Mouse (Mus musculus) forebrain, postnatal 0 days (tissue): ENCODE measurements around the gene Corin. TPM values are rescaled to one million over a fixed set of nuclear protein-coding genes. Genes with fewer than 3 reads are reported as not detected.

Source experiments
- ATAC-seq: fragments of 200-750 bp; cut with Nextera tagmentation; 2 replicates; pipeline ENCODE4 v1.8.0; 2017; ENCODE audit warnings: mild to moderate bottlenecking, moderate library complexity
- DNase-seq: peaks from one replicate; pipeline ENCODE4 v3.0.0-alpha.2; 2015
- H3K27ac ChIP-seq: fragments of 300-500 bp; sonication (generic); 2 replicates; pipeline ENCODE4 v1.5.1; 2014; ENCODE audit warnings: low read depth, mild to moderate bottlenecking, antibody characterized with exemption, low read length, moderate library complexity, mixed read lengths
- H3K27me3 ChIP-seq: fragments of 300-500 bp; sonication (generic); 2 replicates; pipeline ENCODE4 v1.6.1; 2014; ENCODE audit warnings: mild to moderate bottlenecking, low read length, mixed read lengths; ENCODE audit not compliant: insufficient read depth
- H3K36me3 ChIP-seq: fragments of 300-500 bp; sonication (generic); 2 replicates; pipeline ENCODE4 v1.6.1; 2014; ENCODE audit warnings: mild to moderate bottlenecking, moderate library complexity; ENCODE audit not compliant: insufficient read depth
- H3K4me1 ChIP-seq: fragments of 300-500 bp; sonication (generic); 2 replicates; pipeline ENCODE4 v1.6.1; 2014; ENCODE audit warnings: antibody characterized with exemption; ENCODE audit not compliant: insufficient read depth
- H3K4me2 ChIP-seq: fragments of 300-500 bp; sonication (generic); 2 replicates; pipeline ENCODE4 v1.6.1; 2014; ENCODE audit warnings: low read depth, mild to moderate bottlenecking, moderate library complexity
- H3K4me3 ChIP-seq: fragments of 300-500 bp; sonication (generic); 2 replicates; pipeline ENCODE4 v1.5.1; 2014; ENCODE audit warnings: low read depth, low read length, mixed read lengths
- H3K9ac ChIP-seq: fragments of 300-500 bp; sonication (generic); 2 replicates; pipeline ENCODE4 v1.6.1; 2014; ENCODE audit warnings: mild to moderate bottlenecking
- H3K9me3 ChIP-seq: fragments of 300-500 bp; sonication (generic); 2 replicates; pipeline ENCODE4 v1.6.1; 2016; ENCODE audit warnings: low read length
- CTCF ChIP-seq: sonication (generic); IDR thresholded peaks from 2 replicates; pipeline ENCODE4 v1.5.1; 2016; ENCODE audit warnings: antibody characterized with exemption, control low read depth, low read depth
- WGBS: fragments of 180-500 bp; shearing (Covaris S2); extraction: QIAGEN DNeasy Blood & Tissue Kit; methylation state at CpG from one replicate; pipeline ENCODE4 v1.1.7; 2014; 5-methylcytosine and 5-hydroxymethylcytosine counted together
- polyA plus RNA-seq: library from polyadenylated mRNA; unstranded; fragments of >200 nt; fragmentation: Nextera tagmentation; extraction: Ambion mirVana; gene quantifications from 2 replicates; pipeline ENCODE4 v1.2.1, GENCODE M21; 2015
- total RNA-seq: library from RNA; depleted of rRNA; stranded (reverse); fragments of >200 nt; gene quantifications from 2 replicates; pipeline ENCODE4 v1.2.3, GENCODE M21; 2014

Corin gene
- total and polyA plus RNA-seq, 2 experiments from 2014 or later: 0.06 to 0.29 TPM

GRCm38 (mm10) chr5:72443007-72443406, 61.3 kb downstream of the Corin start:
- DNase-seq (no peak), ATAC-seq (no peak)
- Histone ChIP-seq H3K4me3 (no peak overlapping the region), H3K4me2 (no peak overlapping the region), H3K9ac (no peak overlapping the region), H3K36me3 (no peaks in the 10 kb centered on the region), H3K4me1 (no peaks in the 10 kb centered on the region), H3K27me3 (no peaks in the 10 kb centered on the region), H3K27ac (no peak overlapping the region), H3K9me3 (no peaks in the 10 kb centered on the region)
- no peak for TF ChIP-seq CTCF
- WGBS: 81% methylated on average over 4 of the region's 4 CpGs

GRCm38 (mm10) chr5:72441181-72441580, 63.1 kb downstream of the Corin start:
- H3K9ac ChIP-seq: no peak overlapping the region
- 78% methylated on average over 10 of the region's 10 CpGs for WGBS

GRCm38 (mm10) chr5:72435085-72435484, 69.2 kb downstream of the Corin start:
- Histone ChIP-seq H3K4me3 (no peak overlapping the region), H3K36me3 (no peaks in the 10 kb centered on the region), H3K27me3 (no peaks in the 10 kb centered on the region), H3K9ac (no peak overlapping the region), H3K9me3 (no peaks in the 10 kb centered on the region), H3K4me1 (no peaks in the 10 kb centered on the region), H3K4me2 (no peak overlapping the region), H3K27ac (no peak overlapping the region)
- ATAC-seq (no peak), DNase-seq (no peak)
- 93% methylated on average over 11 of the region's 11 CpGs for WGBS
- no peak for TF ChIP-seq CTCF

More at GRCm38 (mm10) chr5:72441181-72441580, 63.1 kb downstream of the Corin start:
- no peaks in the 10 kb centered on the region for H3K27me3 ChIP-seq
- no peaks in the 10 kb centered on the region for H3K4me1 ChIP-seq
- H3K4me2 ChIP-seq: no peak overlapping the region
- TF ChIP-seq CTCF: no peak
- no peak overlapping the region for H3K4me3 ChIP-seq
- no peak overlapping the region for H3K27ac ChIP-seq
- DNase-seq (no peak), ATAC-seq (no peak)
- no peaks in the 10 kb centered on the region for H3K36me3 ChIP-seq
- no peaks in the 10 kb centered on the region for H3K9me3 ChIP-seq

GRCm38 (mm10) chr5:72431856-72432255, 72.4 kb downstream of the Corin start:
- Histone ChIP-seq H3K9me3 (no peaks in the 10 kb centered on the region), H3K4me1 (no peaks in the 10 kb centered on the region), H3K9ac (no peak overlapping the region), H3K4me3 (no peak overlapping the region), H3K4me2 (no peak overlapping the region), H3K27me3 (no peaks in the 10 kb centered on the region), H3K36me3 (no peaks in the 10 kb centered on the region), H3K27ac (no peak overlapping the region)
- TF ChIP-seq CTCF: no peak
- no peak for ATAC-seq
- no peak for DNase-seq
- WGBS: 77% methylated on average over 3 of the region's 3 CpGs

- WGBS: 87% methylated on average over 4 of the region's 4 CpGs
- no peak overlapping the region for H3K4me3 ChIP-seq
- no peak overlapping the region for H3K9ac ChIP-seq
- H3K4me1 ChIP-seq: no peaks in the 10 kb centered on the region
- no peaks in the 10 kb centered on the region for H3K9me3 ChIP-seq
- no peak overlapping the region for H3K27ac ChIP-seq
- H3K4me2 ChIP-seq: no peak overlapping the region
- DNase-seq: no peak
- no peak for TF ChIP-seq CTCF
- ATAC-seq: no peak
- no peaks in the 10 kb centered on the region for H3K27me3 ChIP-seq
- no peaks in the 10 kb centered on the region for H3K36me3 ChIP-seq
These were observed 76.7 kb downstream of the Corin start for GRCm38 (mm10) chr5:72427556-72427955.

- no peak for ATAC-seq
- Histone ChIP-seq H3K4me3 (no peak overlapping the region), H3K36me3 (no peaks in the 10 kb centered on the region), H3K27me3 (no peaks in the 10 kb centered on the region), H3K4me2 (no peak overlapping the region), H3K9me3 (no peaks in the 10 kb centered on the region), H3K4me1 (no peaks in the 10 kb centered on the region), H3K9ac (no peak overlapping the region), H3K27ac (no peak overlapping the region)
- DNase-seq: no peak
- no peak for TF ChIP-seq CTCF
These were observed 78.8 kb downstream of the Corin start for GRCm38 (mm10) chr5:72425342-72426010.

GRCm38 (mm10) chr5:72411874-72412329, 92.4 kb downstream of the Corin start:
- Histone ChIP-seq H3K9ac (no peak overlapping the region), H3K4me3 (no peak overlapping the region), H3K27ac (no peak overlapping the region), H3K4me1 (no peaks in the 10 kb centered on the region), H3K9me3 (no peaks in the 10 kb centered on the region), H3K27me3 (no peaks in the 10 kb centered on the region), H3K4me2 (no peak overlapping the region), H3K36me3 (no peaks in the 10 kb centered on the region)
- ATAC-seq: no peak
- no peak for TF ChIP-seq CTCF
- no peak for DNase-seq
- WGBS: 36% methylated on average over 10 of the region's 10 CpGs

GRCm38 (mm10) chr5:72410841-72411240, 93.4 kb downstream of the Corin start:
- ATAC-seq: no peak
- Histone ChIP-seq H3K9ac (no peak overlapping the region), H3K4me1 (no peaks in the 10 kb centered on the region), H3K9me3 (no peaks in the 10 kb centered on the region), H3K36me3 (no peaks in the 10 kb centered on the region), H3K4me2 (no peak overlapping the region), H3K4me3 (no peak overlapping the region), H3K27me3 (no peaks in the 10 kb centered on the region), H3K27ac (no peak overlapping the region)
- WGBS: 97% methylated on average over 3 of the region's 3 CpGs
- TF ChIP-seq CTCF: no peak
- no peak for DNase-seq
